ENCODE assay signal across 10 mouse cellular contexts in the genomic region with DNA sequence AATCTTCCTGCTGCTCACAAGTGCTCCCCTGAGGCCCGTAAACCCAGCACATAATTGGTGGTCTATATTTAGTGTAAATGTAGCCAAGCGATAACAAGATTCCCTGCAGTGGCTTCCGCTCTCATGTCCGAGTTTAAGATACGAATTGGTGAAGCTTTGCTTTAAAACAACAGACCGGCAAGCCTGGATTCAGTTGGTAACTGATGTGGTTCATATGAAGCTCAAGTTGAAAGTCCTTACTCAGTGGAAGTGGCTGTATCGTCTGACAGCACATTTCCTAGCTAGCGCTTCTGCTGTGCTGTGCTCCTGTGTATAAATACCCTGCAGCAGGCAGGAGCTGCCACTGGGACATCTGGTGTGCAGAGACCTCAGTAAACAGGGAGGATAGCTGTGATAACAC. TPM values are rescaled to one million over a fixed set of nuclear protein-coding genes. Genes with fewer than 3 reads are reported as not detected.
A peak's percentile ranks its signal among the peaks of the same experiment; 100 is the strongest.
DNase-seq lines count a peak whose midpoint lies in the region; ATAC-seq lines count a peak whose summit lies in the region.
"Had no signal": no experiment of that assay in that cellular context is flagged by ENCODE, and none has a peak within 500 bp of the region (broad histone marks: within the 10 kb centered on the region; RNA-seq: fewer than 3 reads in every experiment).

A gene (minus strand): TSS at position 189 of the 400 bp plus-strand sequence.

- H3K27me3 ChIP-seq in limb, embryonic 12.5 days: no peaks in the 10 kb centered on the region
- no peaks in the 10 kb centered on the region for H3K27me3 ChIP-seq in limb, embryonic 10.5 days (ENCODE audit: low read depth, poor library complexity, severe bottlenecking)
- H3K27me3 ChIP-seq in heart, embryonic 10.5 days (ENCODE audit: insufficient read depth, poor library complexity, severe bottlenecking): no peaks in the 10 kb centered on the region
- no peaks in the 10 kb centered on the region for H3K27me3 ChIP-seq in neural tube, embryonic 15.5 days (replicated peaks)
- H3K27me3 ChIP-seq: embryonic facial prominence, embryonic 12.5 days; Patski had no signal

- peaks cover 22% of the 10 kb centered on the region for H3K36me3 ChIP-seq in limb, embryonic 12.5 days
- H3K36me3 ChIP-seq in limb, embryonic 10.5 days: peaks cover 33% of the 10 kb centered on the region
- peaks cover 27% of the 10 kb centered on the region for H3K36me3 ChIP-seq in heart, embryonic 10.5 days
- peaks cover 20% of the 10 kb centered on the region for H3K36me3 ChIP-seq in neural tube, embryonic 15.5 days

- no peak within 1 kb of the TSS for H3K27ac ChIP-seq in limb, embryonic 12.5 days
- no peak within 1 kb of the TSS for H3K27ac ChIP-seq in limb, embryonic 10.5 days
- peak within 1 kb of the TSS; percentile 74 for H3K27ac ChIP-seq in heart, embryonic 10.5 days
- no peak within 1 kb of the TSS for H3K27ac ChIP-seq in neural tube, embryonic 15.5 days (replicated peaks)
- H3K27ac ChIP-seq: embryonic facial prominence, embryonic 12.5 days had no signal

- ATAC-seq in limb, embryonic 12.5 days (ENCODE audit: insufficient number of reproducible peaks, insufficient read depth, low FRiP score, low TSS enrichment, low read depth): no peak
- peak; percentile 92 for ATAC-seq in frontal cortex, adult (ENCODE audit: low TSS enrichment)
- ATAC-seq in neural tube, embryonic 15.5 days (ENCODE audit: low FRiP score): peak; percentile 59; the same call in 1 of the 2 replicates

- 57% methylated on average over 8 of the region's 8 CpGs for WGBS in limb, embryonic 12.5 days
- WGBS in limb, embryonic 10.5 days: 92% methylated on average over 8 of the region's 8 CpGs
- 51% methylated on average over 8 of the region's 8 CpGs for WGBS in heart, embryonic 10.5 days
- 62% methylated on average over 8 of the region's 8 CpGs for WGBS in neural tube, embryonic 15.5 days

- H3K9me3 ChIP-seq in limb, embryonic 12.5 days: no peaks in the 10 kb centered on the region
- no peaks in the 10 kb centered on the region for H3K9me3 ChIP-seq in limb, embryonic 10.5 days (replicated peaks)
- no peaks in the 10 kb centered on the region for H3K9me3 ChIP-seq in heart, embryonic 10.5 days
- no peaks in the 10 kb centered on the region for H3K9me3 ChIP-seq in neural tube, embryonic 15.5 days (replicated peaks)
- H3K9me3 ChIP-seq: embryonic facial prominence, embryonic 12.5 days had no signal

- H3K4me3 ChIP-seq in limb, embryonic 12.5 days (replicated peaks): no peak within 1 kb of the TSS
- H3K4me3 ChIP-seq in limb, embryonic 10.5 days: no peak within 1 kb of the TSS
- H3K4me3 ChIP-seq in heart, embryonic 10.5 days: peak within 1 kb of the TSS; percentile 47
- no peak within 1 kb of the TSS for H3K4me3 ChIP-seq in neural tube, embryonic 15.5 days (replicated peaks)
- H3K4me3 ChIP-seq: embryonic facial prominence, embryonic 12.5 days had no signal

- no peak for DNase-seq in limb, embryonic 10.5 days (ENCODE audit: low spot score)
- DNase-seq in heart, embryonic 10.5 days (ENCODE audit: low spot score): peak; percentile 76
- DNase-seq in adrenal gland, postnatal 36 days: no peak
- no peak for DNase-seq in cerebellum, postnatal 25 days
- no peak for DNase-seq in urinary bladder, postnatal 14 days (ENCODE audit: low spot score)

- H3K4me2 ChIP-seq in limb, embryonic 12.5 days: peak within 1 kb of the TSS; percentile 5; the same call in 1 of the 2 replicates
- H3K4me2 ChIP-seq in neural tube, embryonic 15.5 days: no peak within 1 kb of the TSS
- H3K4me2 ChIP-seq: embryonic facial prominence, embryonic 12.5 days had no signal

- no peak within 1 kb of the TSS for H3K9ac ChIP-seq in limb, embryonic 12.5 days (replicated peaks)
- no peak within 1 kb of the TSS for H3K9ac ChIP-seq in neural tube, embryonic 15.5 days (replicated peaks)
- H3K9ac ChIP-seq: embryonic facial prominence, embryonic 12.5 days had no signal

- H3K4me1 ChIP-seq in limb, embryonic 12.5 days (replicated peaks): peaks cover 7% of the 10 kb centered on the region
- H3K4me1 ChIP-seq in limb, embryonic 10.5 days: peaks cover 6% of the 10 kb centered on the region; the same call in 1 of the 2 replicates
- peaks cover 5% of the 10 kb centered on the region; the same call in 1 of the 2 replicates for H3K4me1 ChIP-seq in heart, embryonic 10.5 days
- peaks cover 6% of the 10 kb centered on the region; the same call in 1 of the 2 replicates for H3K4me1 ChIP-seq in neural tube, embryonic 15.5 days
- H3K4me1 ChIP-seq: embryonic facial prominence, embryonic 12.5 days had no signal

RNA-seq across cellular contexts. Expression of the gene that starts here (rescaled TPM):
- 0.19 TPM in 1 of 2 replicates, not detected in the other for polyA plus RNA-seq in limb, embryonic 12.5 days (2016; fragmentation: Nextera tagmentation; extraction: Ambion mirVana)
- polyA plus RNA-seq in limb, embryonic 10.5 days (2016; fragmentation: Nextera tagmentation; extraction: Ambion mirVana): not detected in 2 replicates
- 11.5 and 20.7 TPM in 2 replicates for polyA plus RNA-seq in heart, embryonic 10.5 days (2016; fragmentation: Nextera tagmentation; extraction: Ambion mirVana)
- 0.40 and 0.59 TPM in 2 replicates for polyA plus RNA-seq in neural tube, embryonic 15.5 days (2015; fragmentation: Nextera tagmentation; extraction: Ambion mirVana)
- total RNA-seq in adrenal gland, postnatal 36 days (2021): not detected
- polyA plus RNA-seq: Patski had no signal

Comparison
In these comparisons a context has a peak if more than half of its experiments do, and no peak if none do; other contexts are left out.
1. Peak in ATAC-seq in neural tube, embryonic 15.5 days; RNA of the gene not detected or under 1 TPM.